Comparison of ENCODE assay signal across 15 mouse cellular contexts in genomic region chr2:26589284-26589683, GRCm38 (mm10). TPM values are rescaled to one million over a fixed set of nuclear protein-coding genes. Genes with fewer than 3 reads are reported as not detected.
A peak's percentile ranks its signal among the peaks of the same experiment; 100 is the strongest.
DNase-seq lines count a peak whose midpoint lies in the region; ATAC-seq and TF ChIP-seq lines count a peak whose summit lies in the region.
"Had no signal": no experiment of that assay in that cellular context is flagged by ENCODE, and none has a peak within 500 bp of the region (broad histone marks: within the 10 kb centered on the region; RNA-seq: fewer than 3 reads in every experiment).

No protein-coding gene starts in this region.

- H3K27ac ChIP-seq in kidney, adult 2 months (ENCODE audit: insufficient read depth, low read depth, low read length), result no peak overlapping the region
- H3K27ac ChIP-seq: forebrain, embryonic 12.5 days; midbrain, embryonic 13.5 days had no signal

- H3K27me3 ChIP-seq in kidney, adult 2 months (replicated peaks; ENCODE audit: control insufficient read depth, insufficient read depth, low read length), result no peaks in the 10 kb centered on the region
- H3K27me3 ChIP-seq in megakaryocyte, embryonic 14.5 days (replicated peaks), result peaks cover 15% of the 10 kb centered on the region
- H3K27me3 ChIP-seq: midbrain, embryonic 13.5 days had no signal

- H3K4me3 ChIP-seq in kidney, adult 2 months (ENCODE audit: insufficient read depth, low read depth, low read length), result peak overlapping the region; percentile 47
- peak overlapping the region; percentile 21 for H3K4me3 ChIP-seq in megakaryocyte, embryonic 14.5 days (replicated peaks)
- H3K4me3 ChIP-seq: forebrain, embryonic 12.5 days; midbrain, embryonic 13.5 days had no signal

- H3K36me3 ChIP-seq in kidney, adult 2 months (ENCODE audit: control insufficient read depth, insufficient read depth, low read length), result peaks cover 2% of the 10 kb centered on the region; the same call in 1 of the 2 replicates
- H3K36me3 ChIP-seq in megakaryocyte, embryonic 14.5 days (replicated peaks; ENCODE audit: low read length), result peaks cover 70% of the 10 kb centered on the region
- H3K36me3 ChIP-seq: forebrain, embryonic 12.5 days; midbrain, embryonic 13.5 days had no signal

- H3K4me1 ChIP-seq in kidney, adult 2 months (ENCODE audit: control insufficient read depth, insufficient read depth, low read length), result no peaks in the 10 kb centered on the region
- H3K4me1 ChIP-seq in megakaryocyte, embryonic 14.5 days, result peaks cover 91% of the 10 kb centered on the region

- peak; percentile 6 for DNase-seq in adrenal gland, postnatal 14 days
- DNase-seq in adrenal gland, postnatal 4 days (ENCODE audit: low spot score in 2 of 2), result no peak
- DNase-seq in kidney, adult 2 months, result no peak
- DNase-seq in kidney, adult 11 months, result no peak
- no peak for DNase-seq in urinary bladder, postnatal 36 days (ENCODE audit: low spot score in 2 of 2)
- DNase-seq in right cerebral cortex, postnatal 25 days, result no peak
- DNase-seq: gastrocnemius, postnatal 25 days; left cerebral cortex, postnatal 4 days; thymus, adult 18-20 months had no signal

- no peaks in the 10 kb centered on the region for H3K9me3 ChIP-seq in megakaryocyte, embryonic 14.5 days
- H3K9me3 ChIP-seq: forebrain, embryonic 12.5 days; midbrain, embryonic 13.5 days had no signal

- 75% methylated on average over 10 of the region's 10 CpGs for WGBS in kidney, adult 2 months

- no peak for TF ChIP-seq CTCF in kidney, adult 2 months (conservative IDR thresholded peaks at IDR 0.05; ENCODE audit: insufficient read depth, insufficient read length, low read depth, low read length)

- no peak for ATAC-seq in megakaryocyte, adult 5-6 weeks (ENCODE audit: poor library complexity, severe bottlenecking)
- ATAC-seq: midbrain, embryonic 13.5 days had no signal

- no peak for TF ChIP-seq POLR2A in kidney, adult 2 months (IDR thresholded peaks at IDR 0.05; ENCODE audit: low read depth, low read length)

RNA-seq across cellular contexts. Expression of gene Gm20532, which starts 2.8 kb away (rescaled TPM):
- total RNA-seq in adrenal gland, postnatal 14 days (2021), result not detected in 2 replicates
- not detected for total RNA-seq in adrenal gland, postnatal 4 days (2021)
- not detected in 2 replicates for polyA plus RNA-seq in kidney, adult 2 months (2012; rRNA removed)
- not detected in 2 replicates for polyA plus RNA-seq in megakaryocyte, embryonic 14.5 days (2012; ENCODE audit: insufficient read depth, low replicate concordance)
- 0.36 TPM in 1 of 2 replicates, not detected in the other for total RNA-seq in megakaryocyte, adult 5-6 weeks (2015)
- not detected in 2 replicates for total RNA-seq in megakaryocyte, adult 5-6 weeks (2017)
- total RNA-seq: ES-E14; gastrocnemius, postnatal 25 days; left cerebral cortex, postnatal 4 days; neutrophil, adult 5-6 weeks had no signal
- polyA plus RNA-seq: forebrain, embryonic 12.5 days; midbrain, embryonic 13.5 days had no signal

RNA-seq across cellular contexts. Expression of gene Egfl7, which starts 9.5 kb away (rescaled TPM):
- total RNA-seq in adrenal gland, postnatal 14 days (2021), result 217 and 247 TPM in 2 replicates
- total RNA-seq in adrenal gland, postnatal 4 days (2021), result 100 to 1,000 TPM; 265 to 295 TPM
- 297 and 304 TPM in 2 replicates for polyA plus RNA-seq in kidney, adult 2 months (2012; rRNA removed)
- polyA plus RNA-seq in megakaryocyte, embryonic 14.5 days (2012; ENCODE audit: insufficient read depth, low replicate concordance), result 19.7 and 90.5 TPM in 2 replicates
- 1.6 and 3.1 TPM in 2 replicates for total RNA-seq in megakaryocyte, adult 5-6 weeks (2015)
- total RNA-seq in megakaryocyte, adult 5-6 weeks (2017), result 3.7 and 3.9 TPM in 2 replicates

RNA-seq across cellular contexts. Expression of gene Agpat2, which starts 14.9 kb away (rescaled TPM):
- total RNA-seq in adrenal gland, postnatal 14 days (2021), result 271 and 405 TPM in 2 replicates
- 100 to 1,000 TPM; 121 to 156 TPM for total RNA-seq in adrenal gland, postnatal 4 days (2021)
- 165 and 192 TPM in 2 replicates for polyA plus RNA-seq in kidney, adult 2 months (2012; rRNA removed)
- polyA plus RNA-seq in megakaryocyte, embryonic 14.5 days (2012; ENCODE audit: insufficient read depth, low replicate concordance), result 34.1 and 41.8 TPM in 2 replicates
- 37.0 and 41.9 TPM in 2 replicates for total RNA-seq in megakaryocyte, adult 5-6 weeks (2015)
- total RNA-seq in megakaryocyte, adult 5-6 weeks (2017), result 38.1 and 43.6 TPM in 2 replicates

RNA-seq across cellular contexts. Expression of gene Fam69b, which starts 39.0 kb away (rescaled TPM):
- total RNA-seq in adrenal gland, postnatal 14 days (2021), result 10.0 and 12.3 TPM in 2 replicates
- total RNA-seq in adrenal gland, postnatal 4 days (2021), result 10 to 100 TPM; 11.1 to 11.4 TPM
- 12.2 and 14.5 TPM in 2 replicates for polyA plus RNA-seq in kidney, adult 2 months (2012; rRNA removed)
- polyA plus RNA-seq in megakaryocyte, embryonic 14.5 days (2012; ENCODE audit: insufficient read depth, low replicate concordance), result 1.2 TPM in 1 of 2 replicates, not detected in the other
- total RNA-seq in megakaryocyte, adult 5-6 weeks (2015), result 0.33 TPM in 1 of 2 replicates, not detected in the other
- total RNA-seq in megakaryocyte, adult 5-6 weeks (2017), result 0.11 and 0.33 TPM in 2 replicates
- total RNA-seq: neutrophil, adult 5-6 weeks had no signal

Comparison
In these comparisons a context has a peak if more than half of its experiments do, and no peak if none do; other contexts are left out.
1. RNA of gene Egfl7, which starts 9.5 kb away (total RNA-seq): 265 to 295 TPM in adrenal gland, postnatal 4 days and 217 to 247 TPM in adrenal gland, postnatal 14 days; 1.6 to 3.9 TPM in megakaryocyte, adult 5-6 weeks; every median in the first group is over 10 times any median in the second.